Mouse (Mus musculus) spleen, postnatal 4 days (tissue): Measurements from ENCODE around the gene Tbccd1.
"Not testable (repeated sequence)": the region's sequence is repeated elsewhere in the genome, so short reads cannot be mapped to it uniquely, and the experiment has no call there.

Experiments
- DNase-seq, 2 experiments: peaks; one replicate each; pipeline ENCODE4 v3.0.0; 2022; ENCODE audit warnings: low spot score in 2 of 2

Tbccd1 gene

DNA sequence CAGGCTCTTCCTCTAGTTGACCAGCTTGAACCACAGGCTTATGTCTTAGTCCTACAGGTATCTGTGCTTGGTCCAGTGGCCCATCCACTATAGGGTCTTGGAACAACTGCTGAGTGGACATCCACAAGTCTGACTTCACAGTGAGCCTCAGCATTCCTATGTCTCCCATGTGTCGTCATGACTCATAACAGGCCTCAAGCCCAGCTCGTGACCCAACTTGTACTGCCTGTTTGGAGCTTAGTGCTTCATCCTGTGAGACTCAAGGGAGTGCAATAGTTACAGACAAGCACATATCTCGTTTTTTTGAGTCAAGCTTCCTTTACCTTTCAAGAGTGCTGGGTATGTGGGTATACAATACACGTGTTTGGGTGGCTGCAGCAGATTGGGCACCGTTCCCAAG lies 74.8 kb downstream of the Tbccd1 start:
- DNase-seq = no peak

DNA sequence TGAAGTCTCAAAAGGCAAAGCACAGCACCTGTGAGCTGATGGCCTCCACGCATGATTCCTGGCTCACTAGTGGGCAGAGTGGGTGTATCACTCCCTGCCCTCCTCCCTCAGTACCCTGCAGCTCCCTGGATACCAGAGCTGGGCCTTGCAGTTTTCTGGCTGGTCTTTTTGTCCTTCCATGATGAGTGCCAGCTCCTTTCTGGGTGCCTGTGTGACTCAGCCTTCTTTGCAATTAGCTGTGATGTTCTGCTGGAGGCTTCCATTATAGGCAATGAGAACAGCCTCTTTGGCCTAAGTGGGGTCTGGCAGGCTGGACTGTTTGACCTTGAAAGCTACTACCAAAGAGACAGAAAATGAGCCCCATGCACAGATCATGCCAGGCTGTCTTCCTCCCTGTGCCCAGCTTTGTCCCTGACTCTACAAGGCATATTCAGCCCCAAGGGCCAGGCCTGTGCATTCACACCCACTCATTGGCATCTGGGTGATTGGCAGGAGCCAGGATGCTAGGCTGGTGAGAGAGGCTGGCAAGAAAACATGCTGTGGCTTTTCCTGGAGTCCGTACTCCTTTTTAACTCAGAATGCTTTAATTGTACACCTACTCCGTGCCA lies 78.1 kb downstream of the Tbccd1 start:
- no peak for DNase-seq

- DNase-seq = not testable (repeated sequence)
These were observed 79.2 kb downstream of the Tbccd1 start for GRCm38 (mm10) chr16:22778296-22778695.

- no peak for DNase-seq
These were observed 81.9 kb downstream of the Tbccd1 start for GRCm38 (mm10) chr16:22775471-22775985.

GRCm38 (mm10) chr16:22768661-22769060 lies 88.8 kb downstream of the Tbccd1 start:
- no peak for DNase-seq

DNA sequence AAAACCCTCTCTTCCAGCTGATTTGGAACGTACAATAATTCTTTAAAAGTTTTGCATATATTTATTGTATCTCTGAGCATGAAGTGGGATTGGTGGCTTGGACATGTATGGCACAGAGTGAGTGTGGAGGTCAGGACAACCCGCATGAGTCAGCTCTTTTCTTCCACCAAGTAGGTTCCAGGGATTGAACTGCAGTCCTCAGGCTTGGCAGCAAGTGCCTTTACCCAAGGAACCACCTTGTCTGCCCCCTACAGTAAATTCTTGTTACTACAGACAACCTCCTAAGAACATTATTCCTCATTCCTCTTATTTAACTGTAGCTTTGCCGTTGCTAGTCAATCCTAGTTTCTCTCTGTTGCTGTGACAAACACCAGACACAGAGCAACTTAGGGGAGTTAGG lies 90.1 kb downstream of the Tbccd1 start:
- DNase-seq = no peak

GRCm38 (mm10) chr16:22766738-22767211 lies 90.7 kb downstream of the Tbccd1 start:
- no peak for DNase-seq

- DNase-seq = no peak
These were observed 91.9 kb downstream of the Tbccd1 start for GRCm38 (mm10) chr16:22765531-22765930.
